Mouse (Mus musculus) liver, adult 2 months (tissue): ENCODE results near the gene Enox1. TPM values are rescaled to one million over a fixed set of nuclear protein-coding genes. Genes with fewer than 3 reads are reported as not detected.

ENCODE experiments used
- DNase-seq: peaks from one replicate; pipeline ENCODE4 v3.0.0-alpha.2; 2011; ENCODE audit warnings: low read depth, low spot score; ENCODE audit errors: extremely low read depth
- H3K27ac ChIP-seq: fragments of 200-500 bp; replicated peaks from 2 replicates; pipeline ENCODE4 v1.5.1; 2012; ENCODE audit warnings: low read depth, mild to moderate bottlenecking, control low read depth, inconsistent platforms, low read length; ENCODE audit not compliant: insufficient read depth
- H3K27me3 ChIP-seq: fragments of 200-500 bp; 2 replicates; pipeline ENCODE4 v1.6.1; 2012; ENCODE audit warnings: mild to moderate bottlenecking, moderate library complexity, low read length, inconsistent platforms; ENCODE audit not compliant: control insufficient read depth, insufficient read depth
- H3K36me3 ChIP-seq: fragments of 200-500 bp; 2 replicates; pipeline ENCODE4 v1.6.1; 2012; ENCODE audit warnings: low read length, inconsistent platforms; ENCODE audit not compliant: control insufficient read depth, insufficient read depth
- H3K4me1 ChIP-seq: fragments of 200-500 bp; 2 replicates; pipeline ENCODE4 v1.6.1; 2011; ENCODE audit warnings: low read length; ENCODE audit not compliant: control insufficient read depth, insufficient read depth
- H3K4me3 ChIP-seq: fragments of 200-500 bp; 2 replicates; pipeline ENCODE4 v1.5.1; 2011; ENCODE audit warnings: low read depth, mild to moderate bottlenecking, control low read depth, low read length, moderate library complexity; ENCODE audit not compliant: insufficient read depth
- H3K79me2 ChIP-seq: fragments of 200-500 bp; 2 replicates; pipeline ENCODE4 v1.6.1; 2012; ENCODE audit warnings: inconsistent platforms, mild to moderate bottlenecking, low read length, moderate library complexity; ENCODE audit not compliant: control insufficient read depth, insufficient read depth
- H3K9ac ChIP-seq: fragments of 200-500 bp; 2 replicates; pipeline ENCODE4 v1.6.1; 2012; ENCODE audit warnings: low read depth, mild to moderate bottlenecking, control low read depth, inconsistent platforms, low read length
- CTCF ChIP-seq: fragments of 200-500 bp; IDR thresholded peaks from 2 replicates; pipeline ENCODE4 v1.5.1; 2011; ENCODE audit warnings: low read depth, low read length, control low read depth
- POLR2A ChIP-seq: fragments of 200-500 bp; IDR thresholded peaks from 2 replicates; pipeline ENCODE4 v1.6.1; 2011; ENCODE audit warnings: low read length, control low read depth; ENCODE audit not compliant: insufficient read depth; ENCODE audit errors: extremely low read depth
- WGBS: fragments of 180-500 bp; shearing (Covaris S2); methylation state at CpG from one replicate; pipeline ENCODE4 v1.1.7; 2018; 5-methylcytosine and 5-hydroxymethylcytosine counted together
- polyA plus RNA-seq: library from polyadenylated mRNA; depleted of rRNA; stranded (reverse); fragments of >200 nt; gene quantifications from 2 replicates; pipeline ENCODE4 v1.2.3, GENCODE M21; 2012
- total RNA-seq: library from RNA; depleted of rRNA; stranded (reverse); fragments of >200 nt; gene quantifications from 2 replicates; pipeline ENCODE4 v1.2.3, GENCODE M21; 2014

Gene Enox1
- total and polyA plus RNA-seq, 2 experiments: 0.09 TPM; not detected in 1

DNA sequence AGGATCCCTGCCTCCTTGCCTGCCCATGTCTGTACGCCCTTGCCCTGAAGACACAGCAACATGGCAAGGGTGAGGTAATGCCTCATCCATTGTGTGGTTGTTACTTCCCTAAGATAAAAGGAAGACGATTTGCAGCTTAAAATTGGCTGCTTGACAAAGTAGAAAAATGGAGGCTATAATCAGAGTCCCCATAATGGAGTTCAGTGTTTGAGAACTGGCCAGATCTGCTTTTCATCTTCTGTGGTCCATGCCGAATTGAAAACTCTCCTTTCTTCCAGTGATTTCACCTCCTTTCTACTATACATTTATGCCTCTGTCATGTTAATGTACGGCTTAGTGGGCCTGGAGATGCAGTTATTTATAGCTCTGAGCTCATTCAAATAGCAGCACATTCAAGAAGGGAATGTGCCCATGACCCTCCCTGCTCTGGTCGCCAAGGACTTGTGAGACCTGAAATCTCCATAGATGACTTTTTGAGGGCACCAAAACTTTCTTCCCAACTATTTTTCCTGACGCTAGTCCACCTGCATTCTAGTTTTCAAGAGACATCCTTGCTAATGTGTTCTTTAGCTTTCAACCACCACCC lies 343.5 kb downstream of the Enox1 start:
- Histone ChIP-seq H3K27ac (no peak overlapping the region), H3K79me2 (no peaks in the 10 kb centered on the region), H3K27me3 (no peaks in the 10 kb centered on the region), H3K4me1 (no peaks in the 10 kb centered on the region; the same call in none of the 2 replicates), H3K36me3 (no peaks in the 10 kb centered on the region), H3K4me3 (no peak overlapping the region), H3K9ac (no peak overlapping the region)
- WGBS: 71% methylated on average over 6 of the region's 6 CpGs
- DNase-seq: no peak
- no peak for TF ChIP-seq CTCF
- TF ChIP-seq POLR2A: no peak

DNA sequence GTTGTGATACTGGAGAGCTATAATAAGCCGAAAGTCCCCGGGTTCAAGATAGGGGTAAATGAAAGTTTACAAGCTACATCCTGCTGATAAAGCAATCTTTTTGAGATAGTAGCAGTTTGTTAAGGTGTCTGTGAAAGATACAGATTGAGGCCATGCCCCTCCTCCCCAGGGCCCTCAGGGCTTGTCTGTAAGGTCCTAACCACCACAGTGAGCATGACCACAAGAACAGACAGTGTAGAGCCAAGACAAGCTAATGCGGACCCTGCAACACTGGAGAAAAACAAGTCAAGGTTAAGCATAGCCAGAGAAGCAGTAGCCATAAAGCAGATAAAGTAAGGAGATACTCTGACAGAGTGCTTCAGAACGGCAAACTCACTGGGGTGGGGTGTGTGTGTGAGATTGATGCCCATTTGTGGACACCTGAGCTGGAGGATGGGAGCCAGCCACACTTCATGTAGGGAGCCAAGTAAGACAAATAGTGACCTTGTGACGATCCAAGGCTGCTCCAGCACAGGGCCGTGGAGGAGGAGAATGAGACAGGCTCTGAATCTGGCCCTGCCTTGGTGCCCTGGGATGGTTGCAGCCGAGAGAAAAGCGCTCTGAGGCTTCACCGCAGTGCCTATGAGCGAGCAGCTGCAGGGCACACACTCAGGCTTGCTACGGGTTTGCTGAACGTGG lies 348.0 kb downstream of the Enox1 start:
- WGBS: 60% methylated on average over 12 of the region's 12 CpGs
- H3K27ac ChIP-seq: no peak overlapping the region
- no peak for TF ChIP-seq POLR2A
- TF ChIP-seq CTCF: no peak
- no peaks in the 10 kb centered on the region for H3K27me3 ChIP-seq
- H3K4me3 ChIP-seq: no peak overlapping the region
- no peaks in the 10 kb centered on the region for H3K79me2 ChIP-seq
- H3K36me3 ChIP-seq: no peaks in the 10 kb centered on the region
- no peak overlapping the region for H3K9ac ChIP-seq
- DNase-seq: no peak
- no peaks in the 10 kb centered on the region for H3K4me1 ChIP-seq

DNA sequence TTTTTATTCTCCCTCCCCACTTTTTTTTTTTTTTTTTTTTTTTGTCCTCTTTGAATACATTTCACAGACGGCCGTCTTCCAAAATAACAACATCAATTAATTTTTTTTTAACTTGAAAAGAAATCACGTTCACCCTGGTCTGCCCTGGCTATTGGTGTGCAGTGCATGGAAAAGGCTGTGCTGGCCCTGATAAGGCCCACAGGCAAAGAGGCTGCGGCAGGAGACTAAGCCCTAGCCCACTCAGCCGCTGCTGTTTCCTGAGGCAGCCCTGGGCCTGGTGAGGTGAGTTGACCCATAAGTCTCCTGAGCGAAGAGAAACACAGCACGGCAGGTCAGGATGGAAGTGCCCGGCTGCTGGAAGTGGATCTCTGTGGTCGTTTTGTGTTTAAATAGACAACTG lies 349.8 kb downstream of the Enox1 start:
- Histone ChIP-seq H3K4me1 (no peaks in the 10 kb centered on the region), H3K4me3 (no peak overlapping the region), H3K27me3 (no peaks in the 10 kb centered on the region), H3K36me3 (no peaks in the 10 kb centered on the region), H3K9ac (no peak overlapping the region), H3K27ac (no peak overlapping the region), H3K79me2 (no peaks in the 10 kb centered on the region)
- TF ChIP-seq CTCF (no peak), POLR2A (no peak)
- no peak for DNase-seq
- WGBS: 85% methylated on average over 9 of the region's 9 CpGs

DNA sequence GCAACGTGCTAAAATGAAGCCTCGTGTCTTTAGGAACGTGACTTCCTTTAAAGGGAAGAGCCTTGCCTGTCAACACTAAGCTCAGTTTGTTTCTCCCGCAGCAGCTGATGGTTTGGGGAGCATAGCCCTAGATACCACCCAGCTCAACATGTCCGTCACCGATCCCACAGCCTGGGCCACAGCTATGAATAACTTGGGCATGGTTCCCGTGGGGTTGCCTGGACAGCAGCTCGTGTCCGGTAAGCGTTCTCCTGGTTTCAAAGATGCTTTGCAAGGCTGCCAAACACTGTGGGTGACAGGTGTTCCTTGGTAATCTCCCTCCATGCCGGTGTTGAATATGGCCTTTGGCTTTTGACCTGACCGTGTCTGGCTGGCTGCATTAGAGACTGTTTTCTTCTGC lies 351.5 kb downstream of the Enox1 start:
- TF ChIP-seq CTCF (no peak), POLR2A (no peak)

DNA sequence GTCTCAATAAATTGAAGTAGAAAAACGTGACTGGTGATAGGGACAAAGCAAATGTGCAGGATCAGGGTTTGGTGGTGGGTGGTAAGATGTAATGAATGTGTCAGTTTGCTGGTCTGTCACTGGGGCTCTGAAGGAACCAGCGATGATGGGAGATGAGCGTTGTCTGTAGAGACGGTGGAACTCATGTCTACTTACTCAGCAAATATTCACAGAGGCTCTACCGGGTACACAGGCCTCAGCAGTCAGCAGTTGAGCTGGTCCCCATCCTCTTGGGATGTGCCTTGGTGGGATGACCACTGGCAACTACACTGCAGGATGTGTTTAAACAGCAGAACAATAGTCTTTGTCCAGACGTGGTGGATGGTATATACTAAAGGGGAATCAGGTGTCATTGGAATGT lies 352.5 kb downstream of the Enox1 start:
- no peak for DNase-seq
- Histone ChIP-seq H3K4me1 (no peaks in the 10 kb centered on the region), H3K4me3 (no peak overlapping the region), H3K27ac (no peak overlapping the region), H3K36me3 (no peaks in the 10 kb centered on the region), H3K27me3 (no peaks in the 10 kb centered on the region), H3K9ac (no peak overlapping the region), H3K79me2 (no peaks in the 10 kb centered on the region)
- 74% methylated on average over 6 of the region's 6 CpGs for WGBS
- TF ChIP-seq POLR2A (no peak), CTCF (no peak)

More for the DNA sequence above, 351.5 kb downstream of the Enox1 start:
- no peak overlapping the region for H3K27ac ChIP-seq
- no peaks in the 10 kb centered on the region for H3K36me3 ChIP-seq
- no peak overlapping the region for H3K9ac ChIP-seq
- no peaks in the 10 kb centered on the region for H3K4me1 ChIP-seq
- H3K27me3 ChIP-seq: no peaks in the 10 kb centered on the region
- DNase-seq: no peak
- no peaks in the 10 kb centered on the region for H3K79me2 ChIP-seq
- 77% methylated on average over 12 of the region's 12 CpGs for WGBS
- no peak overlapping the region for H3K4me3 ChIP-seq

DNA sequence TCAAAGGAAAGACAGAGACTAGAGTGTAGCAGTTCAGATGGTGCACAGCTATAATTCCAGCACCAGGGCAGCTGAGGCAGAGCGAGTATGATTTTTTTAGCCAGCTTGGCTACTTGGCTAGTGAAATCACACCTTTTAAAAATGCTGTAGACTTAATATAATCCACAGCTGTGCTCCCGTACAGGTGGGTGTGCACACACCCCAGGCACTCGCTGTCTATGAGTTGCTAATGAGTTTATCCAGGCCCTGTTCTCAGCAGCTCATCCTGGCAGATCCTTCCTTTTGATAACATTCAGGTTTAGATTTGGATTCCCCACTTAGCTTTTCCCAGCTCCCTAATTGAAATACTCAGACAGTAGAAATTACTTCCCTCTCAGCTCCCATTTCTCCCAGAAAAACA lies 353.4 kb downstream of the Enox1 start:
- no peak overlapping the region for H3K27ac ChIP-seq
- no peaks in the 10 kb centered on the region for H3K36me3 ChIP-seq
- no peaks in the 10 kb centered on the region for H3K4me1 ChIP-seq
- TF ChIP-seq POLR2A (no peak), CTCF (no peak)
- no peak for DNase-seq
- no peaks in the 10 kb centered on the region for H3K27me3 ChIP-seq
- H3K9ac ChIP-seq: no peak overlapping the region
- H3K79me2 ChIP-seq: no peaks in the 10 kb centered on the region
- H3K4me3 ChIP-seq: no peak overlapping the region
- WGBS: 77% methylated on average over 3 of the region's 3 CpGs
